Mouse (Mus musculus): ENCODE measurements around the gene Vwa1.
"Not testable (repeated sequence)": the region's sequence is repeated elsewhere in the genome, so short reads cannot be mapped to it uniquely, and the experiment has no call there.

The Vwa1 gene

DNA sequence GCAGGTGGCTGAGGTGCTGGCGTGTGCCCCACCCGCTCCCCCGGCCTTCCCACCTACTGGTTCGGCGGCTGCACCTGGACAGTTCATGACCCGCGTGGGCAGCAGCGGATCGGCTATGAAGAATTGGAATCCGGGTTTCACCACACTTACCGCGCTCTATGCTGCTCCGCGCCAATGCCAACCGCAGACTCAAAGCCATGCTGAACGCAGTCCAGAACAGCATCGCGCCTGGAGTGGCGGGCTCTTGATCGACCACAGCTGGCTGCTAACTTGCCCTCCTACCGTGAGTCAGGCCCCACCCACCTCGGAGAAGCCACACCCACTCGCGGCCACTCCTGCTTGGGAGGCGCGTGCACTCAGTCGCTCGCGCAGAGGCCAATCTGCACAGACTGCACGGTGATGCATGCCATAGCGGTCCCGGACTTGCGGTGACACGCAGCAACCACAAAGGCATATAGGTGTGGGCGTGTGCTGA, at the start of gene Vwa1:
Gene Vwa1 (minus strand): TSS at position 419 of the 475 bp plus-strand sequence.
- DNase-seq (ENCODE audit: low read depth, low spot score), result peak; percentile 89

DNA sequence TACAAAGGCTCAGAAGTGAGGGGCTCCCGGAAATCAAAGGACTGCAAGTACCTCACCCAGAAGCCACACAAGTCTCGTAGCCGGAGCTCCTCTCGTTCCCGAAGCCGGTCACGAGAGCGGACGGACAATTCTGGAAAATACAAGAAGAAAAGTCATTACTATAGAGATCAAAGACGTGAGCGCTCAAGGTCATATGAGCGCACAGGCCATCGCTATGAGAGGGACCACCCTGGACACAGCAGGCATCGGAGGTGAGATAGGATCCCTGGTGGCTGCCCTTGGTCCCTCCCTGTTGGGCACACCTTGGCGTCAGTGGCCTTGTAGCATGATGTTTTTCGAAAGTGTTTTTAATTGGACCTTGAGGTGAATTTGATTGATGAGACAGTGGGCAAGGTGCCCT, 48.9 kb upstream of the Vwa1 start:
- no peak for DNase-seq (ENCODE audit: low read depth, low spot score)

DNA sequence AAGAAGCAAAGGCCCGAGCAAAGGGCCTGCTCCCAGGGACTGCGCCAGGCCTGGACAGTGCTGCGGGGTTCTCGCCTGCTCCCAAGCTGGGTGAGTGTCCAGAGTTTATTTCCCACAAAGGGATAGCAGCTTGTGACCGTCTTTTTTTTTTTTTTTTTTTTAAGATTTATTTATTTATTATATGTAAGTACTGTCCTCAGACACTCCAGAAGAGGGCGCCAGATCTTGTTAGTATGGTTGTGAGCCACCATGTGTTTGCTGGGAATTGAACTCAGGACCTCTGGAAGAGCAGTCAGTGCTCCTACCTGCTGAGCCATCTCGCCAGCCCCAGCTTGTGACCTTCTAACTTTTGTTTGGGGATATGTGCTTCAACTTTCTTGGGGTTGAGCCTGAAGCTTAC, 46.5 kb upstream of the Vwa1 start:
- peak; percentile 48 for DNase-seq (ENCODE audit: low read depth, low spot score)

GRCm38 (mm10) chr4:155817533-155817932, 43.0 kb upstream of the Vwa1 start:
- no peak for DNase-seq (ENCODE audit: low read depth, low spot score)

DNA sequence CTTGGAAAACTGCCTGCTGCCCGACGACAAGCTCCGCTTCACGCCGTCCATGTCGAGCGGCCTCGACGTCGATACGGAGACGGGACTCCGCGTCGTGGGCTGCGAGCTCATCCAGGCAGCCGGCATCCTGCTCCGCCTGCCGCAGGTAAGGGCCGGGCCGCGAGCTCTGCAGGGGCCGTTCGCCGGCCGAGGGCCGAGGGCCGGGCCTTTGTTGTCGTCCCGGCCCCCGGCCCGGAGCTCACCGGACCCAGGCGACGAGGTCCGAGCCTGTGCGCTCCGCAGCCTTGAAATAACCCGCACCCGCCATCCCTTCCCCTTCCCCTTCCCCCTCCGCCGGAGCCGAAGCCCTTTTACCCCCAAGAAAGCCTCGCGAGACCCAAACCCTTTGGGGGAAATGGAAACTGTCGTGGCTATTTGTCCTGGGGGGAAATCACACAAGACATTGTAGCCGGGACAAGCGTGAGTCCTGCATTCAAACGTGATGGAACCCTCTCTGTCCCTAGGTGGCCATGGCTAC, 38.2 kb upstream of the Vwa1 start:
- DNase-seq (ENCODE audit: low read depth, low spot score), result peak; percentile 62

DNA sequence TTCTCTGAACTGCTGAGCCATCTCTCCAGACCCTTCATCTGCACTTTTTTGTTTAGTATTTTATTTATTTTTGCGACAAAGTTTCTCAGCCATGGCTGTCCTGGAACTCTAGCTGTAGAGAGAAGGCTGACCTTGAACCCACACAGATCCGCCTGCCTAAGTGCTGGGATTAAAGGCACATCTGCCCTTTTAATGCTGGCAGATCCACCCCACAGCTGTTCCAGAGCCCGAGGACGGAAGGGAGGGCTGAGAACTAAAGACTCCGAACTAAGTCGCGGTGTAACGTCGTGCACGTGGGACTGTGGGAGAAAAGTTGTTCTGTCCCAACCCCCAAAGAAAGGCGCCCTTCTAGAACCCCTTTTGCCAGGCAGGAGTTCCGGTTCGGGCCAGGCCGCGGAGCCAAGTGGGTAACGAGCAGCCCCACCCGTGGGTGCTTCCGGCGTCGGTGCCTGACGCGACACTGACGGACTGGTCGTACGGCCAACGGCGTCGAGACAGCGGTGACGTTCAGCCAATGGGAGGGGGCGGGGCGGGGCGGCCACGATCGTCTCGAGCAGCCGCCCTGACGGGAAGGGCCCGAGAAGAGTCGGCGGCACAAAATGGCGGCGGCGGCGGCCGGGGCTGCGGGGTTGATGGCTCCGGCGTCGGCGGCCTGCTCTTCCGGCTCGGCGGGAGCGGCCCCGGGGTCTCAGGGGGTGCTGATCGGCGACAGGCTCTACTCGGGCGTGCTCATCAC, 37.6 kb upstream of the Vwa1 start, which contains the start of gene Ccnl2:
Gene Ccnl2 (plus strand): TSS at position 561 of the 736 bp plus-strand sequence.
- DNase-seq (ENCODE audit: low read depth, low spot score), result peak; percentile 96

- no peak for DNase-seq (ENCODE audit: low read depth, low spot score)
Measured at GRCm38 (mm10) chr4:155807841-155808240, 33.3 kb upstream of the Vwa1 start.

- DNase-seq (ENCODE audit: low read depth, low spot score), result peak; percentile 96
Measured at GRCm38 (mm10) chr4:155803340-155804041, 29.0 kb upstream of the Vwa1 start.

- DNase-seq (ENCODE audit: low read depth, low spot score), result peak; percentile 74
Measured at GRCm38 (mm10) chr4:155802741-155803339, 28.3 kb upstream of the Vwa1 start, which contains the start of gene Mrpl20. Mrpl20 (plus strand) TSS chr4:155802878.

DNA sequence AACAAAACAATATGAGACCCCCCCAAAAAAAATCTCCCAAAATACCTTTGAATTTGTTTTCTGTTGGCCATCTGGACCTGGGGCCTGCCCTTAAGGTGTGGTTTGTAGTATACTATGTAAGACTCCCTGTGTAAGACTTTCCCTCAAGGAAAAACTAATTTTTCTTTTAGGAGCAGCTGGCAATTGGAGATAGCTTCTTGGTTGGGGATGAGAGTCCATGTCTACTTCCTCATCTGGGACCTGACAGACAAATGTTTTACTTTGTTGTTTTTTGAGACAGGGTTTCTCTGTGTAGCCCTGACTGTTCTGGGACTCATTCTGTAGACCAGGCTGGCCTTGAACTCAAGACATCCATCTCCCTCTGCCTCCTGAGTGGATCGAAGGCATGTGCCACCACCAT, 27.6 kb upstream of the Vwa1 start:
- no peak for DNase-seq (ENCODE audit: low read depth, low spot score)

- no peak for DNase-seq (ENCODE audit: low read depth, low spot score)
Measured at GRCm38 (mm10) chr4:155793730-155794129, 19.2 kb upstream of the Vwa1 start.

DNA sequence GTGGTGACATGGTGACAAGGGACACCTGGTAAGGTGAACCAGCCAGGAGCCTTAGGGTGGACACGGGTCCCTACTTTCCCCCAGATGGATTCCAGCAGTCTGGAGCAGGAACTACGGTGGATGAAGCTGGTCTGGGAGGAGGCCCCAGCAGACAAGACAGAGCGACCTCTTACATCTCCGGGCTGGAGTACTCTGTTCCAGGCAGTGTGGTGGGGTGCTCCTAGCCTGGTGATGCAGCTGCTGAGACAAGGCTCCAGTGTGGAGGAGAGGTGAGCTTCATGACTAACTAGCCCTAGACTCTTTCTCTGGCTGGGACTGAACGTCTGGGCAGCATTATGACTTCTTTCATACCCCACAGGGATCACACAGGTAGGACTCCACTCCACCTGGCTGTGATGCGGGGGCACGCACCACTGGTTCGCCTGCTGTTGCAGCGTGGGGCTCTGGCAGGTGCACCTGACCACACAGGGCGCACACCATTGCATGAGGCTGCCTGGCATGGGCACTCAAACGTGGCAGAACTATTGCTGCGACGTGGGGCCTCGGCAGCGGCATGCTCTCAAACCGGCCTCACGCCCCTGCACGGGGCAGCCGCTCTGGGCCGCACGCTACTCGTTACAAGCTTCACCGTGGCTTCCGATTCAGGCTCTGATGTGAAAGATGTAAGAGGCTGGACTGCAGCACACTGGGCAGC, 16.9 kb upstream of the Vwa1 start:
- no peak for DNase-seq (ENCODE audit: low read depth, low spot score)

GRCm38 (mm10) chr4:155790650-155791161, 16.2 kb upstream of the Vwa1 start:
- no peak for DNase-seq (ENCODE audit: low read depth, low spot score)

- no peak for DNase-seq (ENCODE audit: low read depth, low spot score)
Measured at GRCm38 (mm10) chr4:155790021-155790489, 15.6 kb upstream of the Vwa1 start, which contains the start of gene Ankrd65. Ankrd65 (plus strand) TSS chr4:155790439.

DNA sequence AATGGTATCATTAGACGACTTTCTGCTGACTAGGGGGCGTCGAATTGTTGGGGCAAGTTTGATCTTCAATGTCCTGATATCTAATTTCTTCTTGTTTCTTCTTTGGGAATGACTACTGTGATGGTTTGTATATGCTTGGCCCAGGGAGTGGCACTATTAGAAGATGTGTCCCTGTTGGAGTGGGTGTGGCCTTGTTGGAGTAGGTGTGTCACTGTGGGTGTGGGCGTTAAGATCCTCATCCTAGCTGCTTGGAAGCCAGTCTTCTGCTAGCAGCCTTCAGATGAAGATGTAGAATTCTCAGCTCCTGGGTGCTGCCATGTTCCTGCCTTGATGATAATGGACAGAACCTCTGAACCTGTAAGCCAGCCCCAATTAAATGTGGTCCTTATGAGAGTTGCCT, 14.3 kb upstream of the Vwa1 start:
- DNase-seq (ENCODE audit: low read depth, low spot score), result not testable (repeated sequence)

DNA sequence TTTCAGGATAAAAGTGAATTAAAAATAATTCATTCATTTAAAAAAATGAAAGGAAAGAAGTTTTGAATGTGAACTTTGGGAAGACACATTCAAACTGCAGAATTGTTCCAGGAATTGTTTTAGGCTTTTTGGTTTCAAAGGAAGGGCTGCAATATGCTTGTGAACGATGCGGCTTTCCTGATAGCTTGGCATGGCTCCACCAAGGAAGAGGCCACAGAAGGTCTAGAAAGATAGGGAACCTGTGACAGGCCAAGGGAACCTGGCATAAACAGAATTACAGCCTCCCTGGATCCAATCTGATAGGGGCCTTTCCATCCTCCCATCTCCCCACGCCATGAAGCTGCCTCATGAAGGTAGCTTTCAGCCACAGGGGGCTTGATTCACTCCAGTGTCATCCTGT, 13.8 kb upstream of the Vwa1 start:
- no peak for DNase-seq (ENCODE audit: low read depth, low spot score)

DNA sequence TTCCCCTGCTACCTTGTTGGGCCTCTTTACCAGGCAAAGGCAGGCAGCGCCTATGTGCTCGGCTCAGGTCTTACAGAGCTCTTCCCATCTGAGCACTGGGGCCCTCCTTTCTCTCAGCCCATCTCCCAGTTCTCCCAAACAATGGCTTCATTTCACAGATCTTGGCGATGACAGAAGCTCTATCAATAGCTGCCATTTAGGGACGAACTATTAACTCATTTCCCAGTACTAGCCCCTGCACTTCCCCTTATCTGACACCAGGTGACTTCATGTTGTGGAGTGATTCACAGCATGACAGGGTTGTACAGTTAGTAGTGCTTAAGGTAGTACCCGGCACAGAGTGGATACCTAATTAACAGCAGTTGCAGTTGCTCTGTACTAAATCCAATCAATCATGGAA, 11.3 kb upstream of the Vwa1 start, which contains the start of gene Tmem88b:
Gene Tmem88b (minus strand): TSS at position 56 of the 400 bp plus-strand sequence.
- peak; percentile 55 for DNase-seq (ENCODE audit: low read depth, low spot score)

GRCm38 (mm10) chr4:155785246-155785645, 10.7 kb upstream of the Vwa1 start:
- DNase-seq (ENCODE audit: low read depth, low spot score), result no peak

DNA sequence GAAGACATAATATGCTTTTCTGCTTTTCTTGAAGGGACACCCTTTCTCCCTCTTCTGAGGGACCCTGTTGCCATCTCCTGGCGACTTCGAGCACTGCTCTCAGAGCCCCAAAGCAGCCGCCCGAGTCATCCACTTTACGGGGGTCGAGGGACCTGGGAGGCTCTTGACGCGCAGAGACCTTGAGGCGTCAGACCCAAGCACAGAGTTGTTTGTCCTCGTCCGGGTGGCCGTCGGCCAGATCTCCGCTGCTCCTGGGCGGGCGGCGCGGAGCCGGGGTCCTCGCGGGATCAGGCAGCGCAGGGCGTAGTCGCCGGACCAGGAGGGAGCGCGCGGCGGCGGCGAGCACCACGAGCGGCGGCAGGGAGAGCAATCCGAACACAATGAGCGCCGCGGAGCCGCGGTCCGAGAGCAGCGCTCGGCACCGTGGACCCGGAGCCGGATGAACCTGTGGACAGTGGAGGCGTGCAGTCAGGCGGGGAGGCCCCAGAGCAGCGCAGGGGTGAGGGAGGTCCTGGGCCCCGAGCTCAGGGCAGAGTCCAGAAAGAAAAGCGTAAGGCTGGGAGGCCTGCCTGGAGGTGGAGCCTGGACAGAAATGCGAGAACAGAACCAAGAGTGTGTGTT, 9.7 kb upstream of the Vwa1 start:
- DNase-seq (ENCODE audit: low read depth, low spot score), result peak; percentile 72

GRCm38 (mm10) chr4:155783486-155784080, 9.1 kb upstream of the Vwa1 start:
- peak; percentile 45 for DNase-seq (ENCODE audit: low read depth, low spot score)
